ENCODE assay signal across 18 mouse cellular contexts in genomic region chr10:9621055-9621454, GRCm38 (mm10). TPM values are rescaled to one million over a fixed set of nuclear protein-coding genes. Genes with fewer than 3 reads are reported as not detected.
"Had no signal": no experiment of that assay in that cellular context is flagged by ENCODE, and none has a peak within 500 bp of the region (broad histone marks: within the 10 kb centered on the region; RNA-seq: fewer than 3 reads in every experiment).

No protein-coding gene starts in this region.

- H3K27ac ChIP-seq: liver, embryonic 13.5 days; midbrain, embryonic 12.5 days; midbrain, embryonic 15.5 days; neural tube, embryonic 12.5 days; neural tube, embryonic 15.5 days; stomach, embryonic 15.5 days had no signal

- H3K9ac ChIP-seq: liver, embryonic 13.5 days; midbrain, embryonic 12.5 days; midbrain, embryonic 15.5 days; neural tube, embryonic 12.5 days; neural tube, embryonic 15.5 days; stomach, embryonic 15.5 days had no signal

- H3K36me3 ChIP-seq: liver, embryonic 13.5 days; midbrain, embryonic 12.5 days; midbrain, embryonic 15.5 days; neural tube, embryonic 12.5 days; neural tube, embryonic 15.5 days; stomach, embryonic 15.5 days had no signal

- H3K4me2 ChIP-seq: liver, embryonic 13.5 days; midbrain, embryonic 12.5 days; midbrain, embryonic 15.5 days; neural tube, embryonic 12.5 days; neural tube, embryonic 15.5 days; stomach, embryonic 15.5 days had no signal

- H3K4me1 ChIP-seq: liver, embryonic 13.5 days; midbrain, embryonic 15.5 days; neural tube, embryonic 12.5 days; neural tube, embryonic 15.5 days; stomach, embryonic 15.5 days had no signal

- H3K4me3 ChIP-seq: liver, embryonic 13.5 days; midbrain, embryonic 12.5 days; midbrain, embryonic 15.5 days; neural tube, embryonic 12.5 days; neural tube, embryonic 15.5 days; stomach, embryonic 15.5 days had no signal

- H3K9me3 ChIP-seq: liver, embryonic 13.5 days; midbrain, embryonic 12.5 days; midbrain, embryonic 15.5 days; neural tube, embryonic 12.5 days; neural tube, embryonic 15.5 days; stomach, embryonic 15.5 days had no signal

- ATAC-seq: midbrain, embryonic 15.5 days had no signal

- H3K27me3 ChIP-seq: liver, embryonic 13.5 days; midbrain, embryonic 12.5 days; midbrain, embryonic 15.5 days; neural tube, embryonic 12.5 days; neural tube, embryonic 15.5 days; stomach, embryonic 15.5 days had no signal

- DNase-seq: kidney, adult 11 months; kidney, adult 8-10 months; kidney, postnatal 10 days; kidney, postnatal 4 days; liver, embryonic 13.5 days; lung, adult 2 months; lung, postnatal 14 days; lung, postnatal 4 days; right cerebral cortex, adult 18-20 months; right cerebral cortex, postnatal 25 days; spleen, adult 18-20 months; thymus, postnatal 25 days had no signal

RNA-seq across cellular contexts. Expression of gene Samd5, which starts 54.0 kb away (rescaled TPM):
- total RNA-seq: megakaryocyte-erythroid progenitor cell, adult 5-6 weeks had no signal
